Mouse (Mus musculus) lung, postnatal 14 days (tissue): Measurements from ENCODE around the gene Macrod2.

Experiments
- DNase-seq: peaks from one replicate; pipeline ENCODE4 v3.0.0; 2021

The Macrod2 gene

DNA sequence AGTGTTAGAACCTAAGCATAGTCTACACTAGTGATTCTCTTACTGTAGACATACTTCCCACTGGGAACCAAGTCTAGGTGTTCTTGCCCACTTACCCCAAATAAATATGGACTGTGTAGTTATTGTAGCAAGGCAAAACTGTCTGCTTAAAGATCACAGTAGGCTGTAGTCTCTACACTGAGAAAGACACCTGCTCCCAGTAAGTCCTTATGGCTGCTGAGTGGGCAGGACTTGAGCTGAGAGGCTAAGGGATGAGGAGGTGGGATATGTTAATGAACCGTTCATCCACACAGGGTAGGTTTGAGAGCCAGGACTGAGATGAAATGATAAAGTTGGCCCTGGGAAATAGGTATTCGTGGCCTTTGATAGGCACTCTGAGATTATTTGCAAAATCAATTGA, 1869.6 kb downstream of the Macrod2 start:
- no peak for DNase-seq

DNA sequence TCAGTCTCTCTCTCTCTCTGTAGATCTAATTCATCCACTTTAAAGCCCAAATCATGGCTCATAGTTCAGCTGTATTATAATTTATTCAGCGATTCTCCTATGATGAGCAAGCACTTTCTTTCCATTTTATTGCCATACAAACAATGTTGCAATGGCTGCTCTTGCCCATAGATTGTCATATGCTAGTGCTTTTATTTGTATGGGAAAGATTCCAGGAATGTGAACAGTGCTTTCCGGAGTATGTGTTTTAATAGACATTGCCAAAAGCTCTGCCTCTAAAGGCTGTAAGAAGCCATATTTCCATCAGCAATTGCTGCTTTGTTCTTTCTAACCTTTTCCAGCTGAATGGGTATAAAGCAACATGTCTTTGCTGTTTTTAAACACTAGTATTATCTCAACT, 1872.7 kb downstream of the Macrod2 start:
- no peak for DNase-seq

DNA sequence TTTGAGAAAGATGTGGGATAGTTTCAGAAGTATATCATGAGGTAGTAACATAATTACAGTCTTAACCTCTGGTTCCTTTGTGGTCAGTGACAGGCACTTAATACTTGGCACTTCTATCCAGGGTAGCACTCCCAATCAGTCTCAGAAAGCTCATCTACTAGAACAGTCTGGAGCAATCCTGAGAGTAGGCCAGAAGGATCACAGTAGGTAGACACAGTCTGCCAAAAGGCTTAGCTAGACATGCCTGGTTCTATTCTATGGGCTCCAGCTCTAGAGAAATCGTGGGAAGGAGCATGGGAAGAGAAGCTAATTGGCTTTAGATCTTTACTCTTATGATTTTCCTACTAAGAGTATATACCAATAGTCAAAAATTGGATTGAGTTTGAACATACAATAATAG, 1891.7 kb downstream of the Macrod2 start:
- no peak for DNase-seq

DNA sequence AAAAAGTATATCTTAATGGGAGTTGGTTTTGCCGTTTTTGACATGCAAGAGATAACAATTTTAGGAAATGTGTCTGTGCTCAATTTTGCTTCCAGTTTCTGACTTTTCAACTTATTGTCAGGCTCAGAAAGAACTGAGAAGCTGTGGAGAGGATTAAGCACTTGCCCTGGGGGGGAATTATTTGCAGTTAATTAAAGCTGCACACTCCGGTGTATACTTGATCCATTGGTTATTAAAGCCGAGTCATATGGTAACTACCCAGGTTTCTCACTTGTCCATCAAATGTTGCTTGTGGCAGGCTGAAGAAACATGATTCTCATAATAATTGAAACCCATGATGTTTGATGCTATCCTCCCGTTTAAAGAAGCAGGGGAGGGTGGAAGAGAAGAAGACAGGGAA, 1899.7 kb downstream of the Macrod2 start:
- no peak for DNase-seq

DNA sequence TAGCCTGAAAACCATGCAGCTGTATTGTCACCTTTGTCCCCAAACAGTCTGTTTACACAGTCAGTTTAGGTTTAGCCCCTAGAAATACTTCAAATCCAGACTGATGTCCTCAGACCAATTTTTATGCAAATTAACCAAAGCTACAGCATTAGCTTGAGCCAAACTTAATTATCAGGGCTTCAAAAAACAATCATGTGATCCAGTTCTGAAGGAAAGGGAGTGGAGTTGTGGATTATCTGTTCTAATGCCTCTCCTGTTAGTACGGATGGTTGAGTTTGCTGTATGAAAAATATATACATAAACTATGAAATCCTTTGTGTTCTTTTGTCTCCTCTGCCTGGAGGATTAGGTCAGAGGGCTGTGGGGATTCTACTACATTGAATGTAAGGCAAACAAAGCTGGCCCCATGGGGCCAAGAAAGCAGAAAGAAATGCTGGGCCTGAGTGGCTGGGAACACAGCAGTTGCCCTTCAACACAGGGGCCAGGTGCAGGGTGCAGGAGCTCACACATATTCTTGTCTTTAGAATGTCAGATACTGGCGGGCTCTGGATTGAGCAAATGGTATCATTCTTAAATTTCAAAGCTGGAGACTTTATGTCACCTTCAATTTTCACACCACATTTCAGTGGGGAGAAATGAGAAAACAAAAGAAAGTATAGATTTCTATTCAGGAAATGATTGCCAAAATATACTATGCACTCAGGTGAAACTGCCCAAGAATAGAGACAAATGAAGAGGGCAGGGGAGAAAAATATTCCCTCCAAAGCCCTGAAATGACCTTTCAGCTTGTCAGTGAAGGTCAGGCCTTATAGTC, 1908.2 kb downstream of the Macrod2 start:
- no peak for DNase-seq

DNA sequence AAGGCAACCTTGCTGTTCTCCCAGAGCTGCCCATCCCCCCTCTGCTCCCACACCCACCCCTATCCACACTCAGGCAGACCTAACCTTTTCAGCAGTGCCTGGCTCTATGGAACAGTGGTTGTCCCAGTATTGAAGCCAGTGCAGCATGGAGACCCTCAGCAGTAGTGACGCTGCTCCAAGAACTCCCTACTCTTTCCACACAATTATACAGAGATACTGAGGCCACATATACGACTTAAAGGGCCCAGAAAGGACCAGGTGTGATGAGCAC, 1908.7 kb downstream of the Macrod2 start:
- DNase-seq: no peak

DNA sequence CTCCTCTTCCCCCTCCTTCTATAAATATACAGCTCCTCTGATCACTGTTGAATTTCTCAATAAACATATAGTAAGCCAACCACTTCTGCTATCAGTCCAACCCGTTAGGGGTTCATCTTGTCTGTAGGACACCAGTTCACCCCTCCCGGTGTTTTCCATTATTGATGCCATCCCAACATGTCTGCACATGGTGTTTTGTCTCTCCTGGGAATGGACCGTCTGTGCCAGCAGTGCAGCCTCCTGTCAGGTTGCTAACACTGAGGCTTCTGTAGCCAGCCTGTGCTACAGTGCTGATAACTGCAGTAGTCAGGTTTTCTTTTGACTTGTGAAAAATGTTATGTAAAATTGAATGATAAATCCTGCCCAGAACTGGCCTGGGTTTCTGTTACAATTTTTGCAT, 1928.0 kb downstream of the Macrod2 start:
- DNase-seq: no peak

DNA sequence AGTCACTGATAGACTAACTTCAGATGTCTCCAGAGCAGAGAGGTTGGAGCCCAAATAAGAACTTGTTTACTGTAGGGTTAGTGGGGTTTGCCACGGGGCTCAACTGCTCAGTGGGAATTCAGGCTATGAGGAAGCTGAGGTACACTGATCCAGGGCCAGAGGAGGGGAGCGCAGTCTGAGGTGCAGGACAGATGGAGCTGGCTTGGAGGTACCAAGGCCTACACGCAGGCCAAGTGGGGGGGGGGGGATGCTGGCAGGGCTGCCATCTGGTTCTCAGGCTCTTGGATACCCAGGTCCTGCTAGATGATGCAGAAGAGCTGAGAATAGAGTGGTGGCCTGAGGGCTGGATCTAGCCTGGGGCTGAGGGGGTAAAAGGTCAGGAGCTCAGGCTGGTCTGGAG, 1931.6 kb downstream of the Macrod2 start:
- no peak for DNase-seq

DNA sequence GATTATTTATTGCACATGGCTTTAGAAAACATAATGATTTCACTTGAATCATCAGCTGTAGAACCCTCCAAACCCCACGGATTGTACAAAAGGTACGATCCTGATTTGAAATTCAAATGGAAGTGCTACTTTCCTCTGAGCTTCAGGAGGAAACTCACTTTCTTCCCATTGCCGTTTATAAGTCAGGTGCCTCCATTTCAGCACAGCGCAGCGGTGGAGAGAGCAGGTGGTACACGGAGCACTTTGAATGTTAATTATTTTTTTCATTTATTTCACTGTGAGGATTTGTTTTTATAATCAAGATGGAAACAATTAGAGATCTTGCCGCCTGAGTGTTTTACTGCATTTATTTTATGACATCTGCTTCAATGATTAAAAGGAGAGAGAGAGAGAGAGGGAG, 1934.7 kb downstream of the Macrod2 start:
- no peak for DNase-seq

DNA sequence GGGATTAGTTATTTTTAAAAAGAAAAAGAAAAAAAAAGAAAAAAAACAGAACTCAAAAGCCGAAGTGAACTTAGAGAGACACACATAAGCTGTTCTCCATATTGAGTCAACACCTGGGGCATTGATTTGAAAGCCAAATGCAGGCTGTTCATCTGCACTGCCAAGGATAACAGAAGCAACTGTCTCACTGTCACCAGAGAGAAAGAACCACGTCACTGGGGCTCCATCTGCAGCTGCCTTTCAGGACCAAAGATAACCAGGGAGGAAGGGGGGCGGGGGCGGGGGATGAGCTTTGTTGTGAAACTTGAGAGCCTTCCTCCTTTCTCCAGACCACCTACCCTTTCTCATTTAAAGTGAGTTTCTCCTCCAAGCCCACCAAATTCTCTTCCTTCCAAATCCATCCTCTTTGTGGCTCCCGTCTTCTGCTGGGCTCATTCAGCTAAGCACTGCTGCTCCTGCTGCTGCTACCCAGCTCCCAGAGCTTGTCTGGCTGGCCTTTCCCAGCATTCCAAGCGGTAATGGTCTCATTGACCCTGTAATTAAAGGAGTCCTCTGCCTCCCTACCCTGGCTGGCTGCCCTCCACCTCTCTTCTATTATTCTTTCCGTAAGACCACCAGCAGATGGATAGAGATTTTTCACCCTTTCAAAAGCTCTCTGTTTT, 1939.5 kb downstream of the Macrod2 start:
- no peak for DNase-seq

DNA sequence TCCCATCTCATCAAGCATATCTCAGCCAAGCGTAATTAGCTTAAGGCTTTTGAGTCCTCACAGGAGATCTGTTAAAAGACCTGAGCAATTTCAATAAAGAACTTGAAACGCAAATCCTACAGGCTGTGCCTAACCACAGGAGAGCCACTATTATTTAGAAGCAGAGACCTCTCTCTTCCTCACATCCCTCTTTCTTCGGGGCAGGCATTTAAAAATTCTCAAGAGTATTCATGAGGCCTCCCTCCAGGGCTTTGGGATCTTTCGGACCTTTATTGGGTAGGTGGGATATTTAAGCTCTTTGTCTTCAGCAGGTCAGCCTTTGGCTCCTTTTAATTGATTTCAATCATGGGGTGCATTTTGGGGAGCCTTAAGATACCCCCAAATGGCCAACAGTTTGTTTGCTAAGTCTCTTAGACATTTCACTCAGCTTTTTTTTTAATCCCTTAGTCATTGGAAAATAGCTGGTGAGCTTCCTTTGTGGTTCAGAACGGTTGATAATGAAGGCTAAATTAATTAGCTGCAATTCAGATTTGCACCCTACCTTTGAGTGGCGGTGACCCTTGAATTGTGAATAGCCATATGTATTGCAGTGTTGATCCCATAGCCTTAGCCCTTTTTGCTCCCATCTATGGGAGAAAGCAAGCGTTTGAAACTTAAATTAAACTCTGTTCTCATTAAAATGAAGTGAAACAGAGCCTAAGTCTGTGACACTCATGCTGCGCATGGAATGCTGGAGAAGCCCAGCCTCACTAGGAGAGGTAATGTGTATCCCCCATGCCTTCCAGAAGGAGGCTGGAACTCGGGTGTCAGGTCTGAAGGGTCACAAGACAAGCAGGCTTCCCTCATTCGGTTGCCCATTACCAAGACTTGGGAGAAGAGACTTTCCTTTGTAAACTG, 1940.2 kb downstream of the Macrod2 start:
- DNase-seq: no peak

DNA sequence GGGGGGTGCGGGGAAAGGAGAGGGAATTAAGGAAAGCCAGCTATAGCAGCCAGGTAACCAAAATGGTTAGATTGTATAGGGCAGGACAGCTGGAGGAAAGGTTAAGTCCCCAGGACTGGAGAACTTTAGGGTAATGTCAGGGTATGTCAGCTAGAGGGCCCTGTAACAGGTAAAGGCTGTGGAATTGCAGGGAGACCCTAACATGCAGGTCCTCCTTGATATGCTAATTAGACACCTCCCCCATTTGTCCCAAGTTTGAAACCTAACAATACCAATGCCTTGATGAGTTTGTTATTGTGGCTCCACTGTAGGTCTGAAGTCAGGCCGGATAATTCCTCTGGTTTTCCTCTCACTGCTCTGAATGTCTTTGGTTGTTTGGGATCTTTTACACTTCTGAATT, 1948.9 kb downstream of the Macrod2 start:
- no peak for DNase-seq

DNA sequence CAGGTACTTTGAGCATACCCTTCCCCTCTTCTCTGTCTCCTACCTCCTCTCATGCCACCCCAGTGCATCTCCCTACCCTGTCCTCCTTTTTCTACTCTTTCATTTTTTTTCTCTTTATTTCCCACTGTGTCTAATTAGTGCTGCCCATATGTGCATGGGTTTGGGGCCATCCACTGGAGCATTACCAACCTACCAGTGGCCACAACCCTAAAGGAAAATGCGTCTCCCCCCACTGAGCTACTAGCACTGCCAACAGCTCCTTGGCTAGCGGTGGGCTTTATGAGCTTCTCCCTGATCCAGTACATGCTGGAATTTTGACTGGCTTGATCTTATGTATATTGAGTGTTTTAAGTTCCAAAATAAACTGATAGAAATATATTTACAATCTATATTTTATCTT, 1949.6 kb downstream of the Macrod2 start:
- no peak for DNase-seq

DNA sequence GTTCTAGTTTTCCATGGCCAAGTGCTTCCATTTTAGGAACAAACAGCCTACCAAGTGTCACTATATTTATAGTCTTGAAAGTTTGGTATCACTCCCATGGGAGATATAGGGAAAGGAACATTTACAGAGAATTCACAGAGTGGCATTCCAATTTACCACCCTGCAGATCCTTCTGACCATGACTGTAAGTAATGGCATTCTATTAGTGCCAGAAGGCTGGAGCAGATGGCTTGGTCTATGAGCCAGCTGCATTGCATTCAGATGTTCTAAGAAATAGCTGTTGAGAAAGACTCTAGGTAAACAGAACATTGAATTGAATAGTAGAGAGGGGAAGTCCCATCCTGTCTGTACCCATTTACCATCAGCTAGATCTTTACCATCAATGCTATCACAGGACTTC, 1954.7 kb downstream of the Macrod2 start:
- DNase-seq: no peak

DNA sequence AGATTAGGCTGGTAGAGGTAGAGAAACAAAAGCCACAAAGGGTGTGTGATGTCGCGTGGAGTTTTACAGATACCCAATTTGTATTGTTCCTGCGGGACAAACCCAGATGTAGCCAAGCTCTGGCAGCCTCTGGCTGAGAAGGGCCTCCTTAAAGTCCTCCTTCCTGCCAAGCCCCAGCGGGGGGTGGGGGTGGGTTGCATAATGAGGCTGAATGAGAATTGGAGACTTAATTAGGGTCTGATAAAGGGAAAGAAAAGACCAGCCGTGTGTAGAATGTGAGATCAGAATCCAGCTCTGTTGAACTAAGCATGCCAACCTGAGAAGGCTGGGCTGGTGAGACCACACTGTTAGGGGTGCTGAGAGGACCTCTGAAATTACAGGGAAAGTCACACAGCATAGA, 1967.8 kb downstream of the Macrod2 start:
- DNase-seq: no peak

DNA sequence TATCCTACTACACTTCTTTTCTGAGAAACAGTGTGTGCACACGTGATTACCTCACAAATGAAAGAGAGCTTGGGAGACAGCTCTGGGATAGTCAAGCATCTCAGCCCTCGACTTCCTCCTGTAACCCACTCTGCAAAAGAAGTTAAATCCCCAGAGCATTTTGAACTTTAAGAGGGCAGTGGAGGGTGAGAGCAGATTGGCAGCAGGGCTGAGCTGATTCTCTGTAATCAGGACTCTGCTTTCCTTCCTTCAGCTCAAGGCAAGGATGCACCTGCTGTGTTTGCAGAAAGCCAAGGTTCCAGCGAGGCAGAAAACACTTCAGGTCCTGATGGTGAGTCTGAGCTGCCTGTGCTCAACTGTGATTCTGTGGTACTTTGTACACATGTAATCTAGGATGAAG, 1978.9 kb downstream of the Macrod2 start:
- no peak for DNase-seq

DNA sequence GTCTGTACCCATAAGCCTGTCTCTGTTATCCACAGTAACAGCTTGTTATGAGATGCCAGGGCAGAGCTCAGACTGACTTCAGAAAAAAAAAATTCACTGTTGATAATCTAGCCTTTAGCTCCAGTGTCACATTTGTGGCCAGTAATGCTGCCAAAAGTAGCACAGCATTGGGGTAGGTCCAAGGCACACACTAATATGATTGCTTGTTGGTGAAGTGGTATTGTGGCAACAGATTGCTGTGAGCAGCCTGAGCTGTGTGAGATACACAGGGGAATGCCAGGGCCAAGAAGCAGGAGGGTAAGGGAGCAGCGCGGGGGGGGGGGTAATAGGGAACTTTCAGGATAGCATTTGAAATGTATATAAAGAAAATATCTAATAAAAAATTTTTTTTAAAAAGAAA, 1985.5 kb downstream of the Macrod2 start:
- no peak for DNase-seq

DNA sequence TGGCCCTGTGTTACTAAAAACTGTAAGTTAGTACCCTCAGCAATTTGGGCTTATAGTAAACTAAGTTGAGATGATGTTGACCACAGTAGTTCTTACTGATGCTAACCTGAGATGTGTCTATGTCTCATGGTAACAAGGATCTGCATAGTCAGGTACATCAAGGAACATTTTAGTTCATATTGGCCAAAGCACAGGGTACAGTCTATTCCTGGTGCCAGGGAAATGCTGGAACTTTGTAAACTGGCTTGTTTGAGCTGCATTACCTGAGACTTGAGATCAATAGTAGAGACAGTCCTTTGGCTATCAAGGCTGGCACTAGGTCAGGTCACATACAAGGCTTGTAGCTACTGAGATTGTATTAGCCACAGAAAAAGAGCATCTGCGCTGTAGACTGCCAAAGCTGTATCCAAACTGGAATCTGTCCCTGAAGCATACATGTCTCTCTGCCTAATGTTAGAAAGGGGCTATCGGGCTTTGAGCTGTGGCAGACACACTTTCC, 1986.0 kb downstream of the Macrod2 start:
- no peak for DNase-seq

DNA sequence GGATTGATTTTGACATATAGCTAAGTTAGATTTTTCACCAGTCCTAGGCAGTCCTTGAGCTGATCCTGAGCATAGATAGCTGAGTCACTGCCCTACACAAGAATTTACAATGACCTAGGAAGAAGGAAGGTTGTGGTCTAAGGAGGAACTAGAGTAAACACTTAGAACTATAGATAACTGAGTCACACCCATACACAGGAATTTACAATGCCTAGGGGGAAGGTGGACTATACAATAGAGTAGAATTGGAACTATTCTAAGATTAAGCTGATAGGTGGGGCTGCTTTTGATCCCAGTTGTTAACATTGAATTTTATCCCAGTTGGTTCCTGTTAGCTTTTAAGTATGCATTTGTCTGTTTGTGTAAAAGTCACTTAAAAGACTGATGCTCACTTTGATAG, 1998.4 kb downstream of the Macrod2 start:
- DNase-seq: no peak

DNA sequence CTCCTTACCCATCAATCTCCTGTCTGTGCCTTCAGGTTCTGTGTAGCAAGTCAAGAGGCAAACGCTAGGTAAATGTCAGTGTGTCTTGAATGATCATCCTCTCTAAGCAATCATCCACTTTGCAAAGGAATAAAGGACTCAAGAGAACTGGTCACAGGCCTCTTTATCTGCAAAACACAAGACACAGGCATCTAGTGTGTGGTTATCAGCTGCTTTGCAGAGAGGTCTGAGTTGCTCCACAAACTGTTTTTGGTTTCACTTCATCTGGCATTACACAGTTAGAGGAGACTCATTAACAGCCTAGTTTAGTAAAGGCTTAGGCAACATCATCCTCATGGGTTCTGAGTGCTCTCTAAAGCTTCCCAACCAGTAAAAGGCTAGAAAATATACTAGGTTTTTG, 2004.4 kb downstream of the Macrod2 start:
- DNase-seq: no peak

DNA sequence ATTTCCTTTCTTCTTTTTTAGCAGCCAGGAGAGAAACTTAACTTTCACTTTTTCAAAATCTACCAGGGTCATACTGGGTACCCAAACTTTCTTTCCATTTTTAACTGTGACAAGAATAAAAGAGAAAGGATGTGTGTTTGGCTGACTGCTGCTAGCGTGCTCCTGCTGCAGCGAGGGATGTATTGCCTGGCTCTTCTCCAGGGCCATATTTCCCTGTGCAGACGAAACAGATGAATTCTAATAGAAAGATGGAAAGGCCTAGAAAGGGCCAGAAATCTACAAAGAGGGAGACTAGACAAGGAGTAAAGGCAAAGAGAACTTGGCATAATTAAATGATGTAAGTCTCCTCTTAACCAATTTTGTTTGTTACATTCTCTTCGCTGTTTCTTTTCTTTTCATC, 2005.7 kb downstream of the Macrod2 start:
- no peak for DNase-seq

DNA sequence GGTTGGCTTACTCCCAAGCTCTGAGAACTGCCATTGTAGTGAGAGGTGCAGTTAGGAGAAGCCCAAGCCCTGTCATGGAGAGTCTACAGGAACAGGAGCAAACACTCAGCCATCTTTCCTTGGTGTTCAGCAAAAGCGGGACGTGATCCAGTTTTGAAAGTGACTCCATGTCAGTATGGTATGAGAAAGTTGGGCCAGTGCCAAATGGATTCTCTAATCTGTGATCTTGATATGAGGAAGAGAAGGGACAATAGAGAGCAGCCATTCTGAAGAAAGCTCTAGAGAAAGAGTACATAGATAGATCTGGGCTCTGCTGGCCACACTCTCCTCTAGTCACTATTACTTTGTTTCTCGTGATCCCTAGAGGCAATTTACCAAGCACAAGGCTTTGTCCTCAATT, 2006.2 kb downstream of the Macrod2 start:
- DNase-seq: no peak

DNA sequence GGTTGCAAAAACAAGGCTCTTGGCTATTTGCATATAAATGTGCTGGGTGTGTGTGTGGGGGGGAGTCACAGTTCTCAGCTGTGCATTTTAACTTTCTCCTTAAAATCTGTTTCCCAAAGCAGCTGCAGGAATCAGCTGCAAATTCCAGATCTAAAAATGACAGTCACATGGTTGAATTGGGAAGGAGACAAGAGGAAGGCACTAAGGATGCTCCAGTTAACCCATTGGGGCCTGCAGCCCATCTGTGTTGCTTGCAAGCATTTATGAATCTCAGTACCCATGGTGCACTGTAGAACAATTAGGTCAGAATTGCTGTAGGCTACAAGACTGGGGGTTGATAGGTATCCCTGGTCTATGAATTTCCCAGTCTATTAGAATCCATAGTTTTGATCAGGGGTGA, 2008.3 kb downstream of the Macrod2 start:
- no peak for DNase-seq

DNA sequence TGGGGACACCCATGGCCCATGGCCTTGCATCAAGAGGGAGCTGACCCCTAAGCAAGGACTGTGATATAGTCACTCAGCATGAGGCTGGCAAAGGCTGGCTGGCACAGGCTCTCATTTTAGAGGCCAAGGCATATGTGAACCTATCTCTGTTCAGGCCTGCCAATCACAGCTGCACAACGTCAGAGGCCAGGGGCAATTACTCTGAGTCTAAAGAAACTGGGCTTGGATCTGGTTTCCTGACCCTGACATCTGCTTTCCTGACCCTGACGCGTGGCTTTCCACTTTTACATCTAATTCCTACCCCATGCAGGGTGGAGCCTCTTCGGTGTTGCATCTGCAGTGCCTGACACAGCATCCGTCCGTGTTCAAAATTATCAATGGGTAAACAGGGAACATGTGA, 2009.2 kb downstream of the Macrod2 start:
- DNase-seq: no peak
